Mouse (Mus musculus) cerebellum, postnatal 36 days (tissue): ENCODE measurements at regions not wholly inside any gene's neighbourhood (a gene's known extent, or its start where the extent isn't known, plus 50 kb on each side); places are given as distances from the start of the nearest gene placed in this dataset.

Experiments used
- DNase-seq, 2 experiments: peaks; one replicate each; pipeline ENCODE4 v3.0.0; 2021 to 2022; ENCODE audit warnings: mixed read lengths in 2 of 2

DNA sequence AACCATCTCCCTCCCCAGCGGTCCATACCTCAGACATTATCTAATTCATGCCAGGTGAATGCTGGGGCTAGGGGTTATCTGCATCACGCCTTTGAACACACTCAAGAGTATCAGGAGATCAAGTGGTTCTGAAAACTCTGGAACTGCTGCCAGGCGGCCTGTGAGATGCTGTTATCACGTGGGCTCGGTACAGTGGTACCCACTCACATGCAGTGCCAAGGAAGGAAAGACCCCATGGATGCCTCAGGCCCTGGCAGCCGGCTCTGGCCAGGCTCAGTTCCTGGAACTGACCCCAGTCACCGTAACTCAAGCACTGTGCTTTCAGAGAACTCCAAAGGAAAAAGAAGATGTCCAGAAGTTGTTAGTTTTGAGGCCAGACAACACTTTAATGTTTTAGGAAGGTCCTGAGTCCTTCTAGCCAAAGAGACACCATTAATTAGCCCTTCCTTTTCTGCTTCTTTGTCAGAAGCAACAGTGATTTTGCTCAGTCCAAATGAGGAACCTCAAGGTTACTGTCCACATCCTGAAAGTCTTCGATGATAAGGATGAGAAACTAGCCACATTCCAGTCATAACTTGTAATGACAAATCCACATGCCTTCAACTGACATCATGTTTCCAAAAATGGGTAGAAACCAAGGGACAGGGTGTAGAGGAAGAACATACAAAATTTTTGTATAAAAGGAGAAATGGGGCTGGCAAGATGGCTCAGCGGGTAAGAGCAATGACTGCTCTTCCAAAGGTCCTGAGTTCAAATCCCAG, 126.1 kb downstream of the Zbtb18 start:
- no peak for DNase-seq

DNA sequence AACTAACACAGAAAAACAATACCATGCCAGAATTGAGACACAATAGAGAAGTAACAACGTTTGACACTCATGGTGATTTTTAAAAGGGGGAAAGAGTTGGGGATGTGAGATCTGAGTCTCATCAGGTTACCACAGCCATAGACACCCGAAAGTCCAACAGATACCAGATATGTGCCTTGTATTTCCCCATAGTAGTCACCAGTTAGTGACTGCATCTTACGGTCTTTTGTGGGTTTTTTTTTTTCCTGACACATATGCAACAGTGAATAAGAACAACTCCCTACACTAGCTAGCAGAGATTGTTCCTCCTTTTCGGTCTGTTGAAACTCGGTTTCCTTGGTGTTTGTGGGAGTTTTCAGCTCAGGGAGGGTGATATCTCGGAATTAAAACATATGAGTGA, 127.4 kb downstream of the Zbtb18 start:
- no peak for DNase-seq

DNA sequence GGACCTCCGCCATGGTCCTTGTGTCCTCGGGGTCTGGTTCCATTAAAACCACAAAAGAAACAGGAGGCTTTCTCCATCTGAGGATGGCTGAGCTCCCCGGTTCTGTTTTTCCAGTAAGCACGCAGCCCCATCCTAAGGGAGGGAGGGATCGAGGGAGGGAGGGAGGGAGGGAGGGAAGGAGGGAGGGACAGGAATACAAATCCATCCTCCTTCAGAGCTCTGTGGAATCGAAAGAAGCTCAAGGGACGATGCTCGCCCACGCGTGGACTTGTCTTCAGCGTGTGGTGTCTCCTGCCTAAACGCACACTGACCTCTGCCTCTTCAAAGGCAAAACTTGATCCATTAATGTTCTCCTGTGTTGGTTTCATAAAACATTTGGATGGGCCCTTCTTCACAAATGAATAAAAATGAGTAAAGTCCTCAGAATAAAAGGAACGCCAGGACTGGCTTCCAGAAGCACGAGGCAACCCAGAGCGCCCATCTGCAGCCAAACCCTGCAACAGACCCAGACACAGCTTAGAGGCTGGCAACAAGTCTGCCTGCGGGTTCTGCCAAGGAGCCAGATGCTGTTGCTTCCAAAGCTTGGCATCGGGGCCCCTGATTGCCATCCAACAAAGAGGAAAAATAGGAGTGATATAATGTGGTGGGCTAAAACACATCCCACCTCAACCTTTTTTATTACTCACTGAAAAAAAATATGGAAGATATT, 131.0 kb downstream of the Zbtb18 start:
- peak; percentile 84 to 87 for DNase-seq

- no peak for DNase-seq
Observed at GRCm38 (mm10) chr1:177573781-177574180, 131.6 kb downstream of the Zbtb18 start.

- no peak for DNase-seq
Observed at GRCm38 (mm10) chr1:177574312-177574711, 132.2 kb downstream of the Zbtb18 start.

DNA sequence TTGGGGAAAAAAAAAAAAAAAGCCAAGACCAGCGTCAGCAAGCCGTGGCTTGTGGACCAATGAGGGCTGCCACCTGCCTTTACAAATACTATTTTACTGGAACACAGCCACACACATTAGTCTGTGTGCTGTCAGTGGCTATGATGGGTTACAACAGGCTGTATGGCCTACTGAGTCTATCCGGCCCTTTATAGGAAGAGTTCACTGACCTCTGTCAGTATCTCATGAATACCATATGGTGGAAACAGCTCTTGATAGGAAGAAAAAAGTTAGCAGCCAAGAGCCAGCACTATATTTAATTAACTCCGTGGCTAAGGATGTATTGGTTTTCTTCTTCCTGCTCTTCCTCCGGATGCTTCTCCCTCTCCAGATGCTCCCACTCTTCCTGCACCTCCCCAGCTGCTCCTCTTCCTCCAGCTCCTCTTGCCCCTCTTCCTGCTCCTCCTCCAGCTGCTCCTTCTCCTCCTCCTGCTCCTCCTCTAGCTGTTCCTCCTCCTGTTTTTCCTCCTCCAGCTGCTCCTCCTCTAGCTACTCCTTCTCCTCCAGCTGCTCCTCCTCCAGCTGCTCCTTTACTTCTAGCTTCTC, 142.2 kb downstream of the Zbtb18 start:
- DNase-seq: no peak

DNA sequence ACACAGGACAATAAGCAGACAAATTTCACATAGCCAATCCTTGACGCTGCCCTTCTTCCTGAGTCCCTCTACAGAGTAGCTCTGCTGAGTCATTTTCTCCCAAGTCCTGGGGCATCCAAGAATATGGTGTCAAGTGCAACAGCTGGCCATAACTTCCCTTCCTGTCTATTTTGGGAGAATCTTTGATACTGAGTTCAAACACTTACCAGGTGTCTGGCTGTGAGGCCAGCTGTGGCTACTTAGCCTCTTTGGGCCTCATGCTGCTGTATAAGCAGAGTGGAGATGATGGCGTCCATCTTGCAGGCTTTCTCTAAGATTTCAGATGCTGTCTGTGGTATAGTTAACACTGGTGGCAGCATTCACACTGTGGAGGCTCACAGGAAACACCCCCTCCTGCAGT, 143.2 kb downstream of the Zbtb18 start:
- DNase-seq: no peak

DNA sequence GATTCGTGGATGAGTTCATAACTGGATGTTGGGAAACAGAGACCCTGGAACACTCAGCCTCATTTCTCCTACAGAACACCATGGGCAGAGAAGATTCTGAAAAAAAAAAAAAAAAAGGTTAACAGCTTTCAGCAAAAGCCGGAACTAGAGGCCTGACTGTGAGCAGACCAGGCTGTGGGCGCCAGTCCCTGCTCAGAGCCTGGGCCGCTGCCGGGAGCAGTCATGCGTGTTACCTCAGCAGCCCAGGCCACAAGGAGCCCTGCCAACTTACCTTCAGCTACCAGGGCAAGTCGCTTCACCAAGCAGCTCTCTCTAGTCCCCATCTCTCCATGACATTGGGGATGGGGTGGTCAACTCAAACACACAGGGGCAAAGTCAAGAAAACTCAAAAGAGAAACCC, 140.6 kb upstream of the 1700016C15Rik start:
- DNase-seq: peak; percentile 81 to 85

DNA sequence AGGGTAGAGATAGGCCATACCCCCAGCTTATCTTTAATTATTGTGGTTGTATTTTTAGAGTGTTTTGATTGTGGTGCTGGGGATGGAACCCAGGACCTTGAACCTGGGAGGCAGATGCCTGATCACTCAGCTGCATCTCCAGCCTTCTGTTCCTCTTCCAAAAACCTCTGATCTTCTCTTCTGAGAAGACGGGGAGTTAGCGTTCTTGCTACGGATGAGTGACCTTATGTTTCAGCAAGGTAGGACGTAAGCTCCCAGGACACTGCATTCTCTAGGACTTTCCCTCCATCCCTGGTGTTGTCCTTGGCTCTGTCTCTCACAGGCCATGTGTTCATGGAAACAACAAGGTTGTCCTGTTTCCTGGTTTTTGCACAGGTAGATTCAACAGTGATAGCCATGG, 140.0 kb upstream of the 1700016C15Rik start:
- DNase-seq: no peak

- DNase-seq: no peak
Observed at GRCm38 (mm10) chr1:177591742-177592141, 137.9 kb upstream of the 1700016C15Rik start.

GRCm38 (mm10) chr1:177592337-177592736, 137.3 kb upstream of the 1700016C15Rik start:
- peak; percentile 91 to 92 for DNase-seq

GRCm38 (mm10) chr1:177594341-177594740, 135.3 kb upstream of the 1700016C15Rik start:
- DNase-seq: no peak

GRCm38 (mm10) chr1:177595326-177595914, 134.2 kb upstream of the 1700016C15Rik start:
- DNase-seq: no peak

GRCm38 (mm10) chr1:177597036-177597435, 132.6 kb upstream of the 1700016C15Rik start:
- DNase-seq: no peak

DNA sequence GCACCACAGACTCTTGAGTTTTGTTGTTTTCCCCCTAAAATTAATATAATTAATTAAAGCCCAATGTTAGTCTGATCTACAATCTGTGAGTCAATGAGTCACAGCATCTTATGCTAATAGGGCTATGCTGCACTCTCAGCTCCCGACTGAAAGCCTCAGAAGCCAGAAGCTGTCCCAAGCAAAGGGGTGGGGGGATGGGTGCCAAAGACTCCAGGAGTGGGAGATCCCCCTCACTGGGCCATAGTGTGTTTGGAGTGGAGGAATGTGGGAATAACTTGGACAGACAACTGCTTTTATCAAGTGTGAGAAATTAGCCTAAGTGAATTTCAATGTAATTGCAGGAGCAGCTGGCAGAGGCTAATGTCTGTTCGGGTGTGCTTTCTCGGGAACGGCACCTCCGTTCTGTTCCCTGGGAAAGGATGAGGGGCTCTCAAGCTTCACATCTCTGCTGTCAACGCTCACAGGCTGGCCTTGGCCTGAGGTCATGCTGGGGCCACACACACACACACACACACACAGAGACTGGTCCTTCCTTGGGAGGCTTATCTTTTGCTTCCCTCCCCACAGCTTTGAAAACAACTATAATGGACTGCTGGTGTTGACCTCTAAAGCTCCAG, 124.2 kb upstream of the 1700016C15Rik start:
- no peak for DNase-seq

DNA sequence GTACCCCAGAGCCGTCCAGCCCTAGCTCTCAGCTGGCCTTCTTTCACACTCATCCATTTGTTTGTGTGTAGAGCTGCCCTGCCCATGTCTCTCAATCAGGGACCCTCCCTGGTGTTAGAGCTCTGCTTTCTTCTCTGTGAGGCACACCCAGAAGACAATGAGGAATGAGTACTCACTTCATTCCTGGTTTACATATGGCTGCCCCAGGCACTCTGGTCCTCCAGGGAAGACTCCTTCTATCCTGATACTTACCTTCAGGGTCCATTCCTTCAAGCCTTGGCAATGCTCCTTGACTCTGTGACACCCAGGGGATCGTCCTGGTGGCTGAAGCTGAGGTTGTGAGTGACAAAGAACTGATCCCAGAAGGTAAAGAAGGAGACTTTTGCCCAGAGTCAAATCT, 122.0 kb upstream of the 1700016C15Rik start:
- peak in 1 of 2 experiments; percentile 35 for DNase-seq

DNA sequence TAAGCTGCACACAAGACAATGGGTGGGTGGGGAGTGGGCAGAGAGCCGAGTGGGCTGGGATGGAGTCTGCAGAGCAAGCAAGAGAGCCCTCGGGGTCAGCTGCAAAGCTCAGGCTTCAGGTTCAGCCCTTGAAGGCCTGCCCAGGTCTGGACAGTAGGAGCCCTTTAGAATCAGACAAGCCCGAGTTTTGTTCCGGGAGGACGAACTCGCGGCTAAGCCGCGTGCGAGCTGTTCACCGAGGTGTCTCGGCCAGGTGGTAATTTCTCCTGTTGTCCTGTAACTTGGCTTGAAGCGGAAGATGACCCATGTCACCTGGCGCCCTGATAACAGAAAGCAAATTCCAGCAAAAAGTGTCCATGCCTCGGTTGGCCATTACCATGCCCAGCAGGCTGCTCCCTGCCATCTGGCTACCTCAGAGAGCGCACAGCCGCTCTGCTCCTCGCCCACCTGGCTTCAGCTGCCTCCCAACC, 121.0 kb upstream of the 1700016C15Rik start:
- DNase-seq: peak; percentile 93 to 94

GRCm38 (mm10) chr1:177609226-177609625, 120.4 kb upstream of the 1700016C15Rik start:
- DNase-seq: peak in 1 of 2 experiments; percentile 53

- peak in 1 of 2 experiments; percentile 32 for DNase-seq
Observed at GRCm38 (mm10) chr1:177609683-177610082, 119.9 kb upstream of the 1700016C15Rik start.

DNA sequence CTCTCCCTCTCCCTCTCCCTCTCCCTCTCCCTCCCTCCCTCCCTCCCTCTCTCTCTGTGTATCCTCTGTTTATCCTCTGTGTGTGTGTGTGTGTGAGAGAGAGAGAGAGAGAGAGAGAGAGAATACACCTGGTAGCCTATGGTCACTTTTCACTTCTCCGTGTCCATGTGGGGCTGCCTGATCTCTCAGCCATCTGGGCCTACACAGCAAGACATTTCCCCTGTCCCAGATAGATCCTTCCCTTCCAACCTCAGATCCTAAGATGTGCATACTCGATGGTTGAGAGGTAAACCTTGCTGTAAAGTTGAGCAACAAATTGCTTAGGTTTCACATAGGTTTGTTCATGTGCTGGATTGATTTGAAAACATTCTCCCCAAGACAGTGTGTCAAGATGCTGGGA, 119.5 kb upstream of the 1700016C15Rik start:
- peak in 1 of 2 experiments; percentile 41 for DNase-seq

DNA sequence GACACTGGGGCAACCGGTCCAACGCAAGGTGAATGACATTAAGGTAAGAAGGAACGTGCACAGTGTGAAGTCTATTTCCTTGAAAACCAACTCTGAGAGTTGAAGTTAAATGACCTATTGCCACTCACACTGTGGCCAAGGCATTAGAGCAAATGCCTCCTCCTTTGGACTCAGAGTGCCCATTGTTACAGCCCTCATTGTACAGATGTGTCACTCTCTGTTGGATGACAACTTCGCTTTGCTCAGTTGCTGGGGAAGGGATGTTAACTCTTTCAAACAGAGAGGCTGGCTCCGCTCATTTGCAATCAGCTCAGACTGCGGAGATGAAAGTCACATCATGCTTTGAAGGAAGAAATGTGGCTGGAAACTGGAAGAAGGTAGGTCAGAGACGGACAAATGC, 117.1 kb upstream of the 1700016C15Rik start:
- DNase-seq: no peak

- DNase-seq: no peak
Observed at GRCm38 (mm10) chr1:177615609-177616008, 114.0 kb upstream of the 1700016C15Rik start.
